Mouse (Mus musculus) heart, postnatal 0 days (tissue): ENCODE results near the gene Sf3b3. TPM values are rescaled to one million over a fixed set of nuclear protein-coding genes. Genes with fewer than 3 reads are reported as not detected.

Source experiments
- ATAC-seq: fragments of 200-750 bp; cut with Nextera tagmentation; 2 replicates; pipeline ENCODE4 v1.8.0; 2017; ENCODE audit warnings: low read depth, moderate number of reproducible peaks, moderate library complexity; ENCODE audit not compliant: insufficient read depth
- DNase-seq: peaks from one replicate; pipeline ENCODE4 v3.0.0-alpha.2; 2016; ENCODE audit warnings: low spot score
- H3K27ac ChIP-seq: fragments of 300-500 bp; sonication (generic); 2 replicates; pipeline ENCODE4 v1.5.1; 2014; ENCODE audit warnings: low read depth, mild to moderate bottlenecking
- H3K27me3 ChIP-seq: fragments of 300-500 bp; sonication (generic); 2 replicates; pipeline ENCODE4 v1.6.1; 2014; ENCODE audit warnings: low read length, mixed read lengths; ENCODE audit not compliant: control insufficient read depth, insufficient read depth
- H3K36me3 ChIP-seq: fragments of 300-500 bp; sonication (generic); replicated peaks from 2 replicates; pipeline ENCODE4 v1.6.1; 2014; ENCODE audit warnings: low read length, mixed read lengths; ENCODE audit not compliant: control insufficient read depth, insufficient read depth
- H3K4me1 ChIP-seq: fragments of 300-500 bp; sonication (generic); 2 replicates; pipeline ENCODE4 v1.6.1; 2014; ENCODE audit warnings: antibody characterized with exemption; ENCODE audit not compliant: control insufficient read depth, insufficient read depth
- H3K4me2 ChIP-seq: fragments of 300-500 bp; sonication (generic); 2 replicates; pipeline ENCODE4 v1.6.1; 2014; ENCODE audit warnings: low read depth, mild to moderate bottlenecking, low read length, moderate library complexity
- H3K4me3 ChIP-seq: fragments of 300-500 bp; sonication (generic); 2 replicates; pipeline ENCODE4 v1.5.1; 2014; ENCODE audit warnings: low read depth, low read length
- H3K9ac ChIP-seq: fragments of 300-500 bp; sonication (generic); replicated peaks from 2 replicates; pipeline ENCODE4 v1.6.1; 2014; ENCODE audit warnings: low read depth, low read length, mixed read lengths
- H3K9me3 ChIP-seq: fragments of 300-500 bp; sonication (generic); replicated peaks from 2 replicates; pipeline ENCODE4 v1.6.1; 2016; ENCODE audit warnings: low read length; ENCODE audit not compliant: control insufficient read depth
- CTCF ChIP-seq: IDR thresholded peaks from 2 replicates; pipeline ENCODE4 v1.5.1; 2016; ENCODE audit warnings: antibody characterized with exemption, control low read depth, low read depth
- EP300 ChIP-seq: IDR thresholded peaks from 2 replicates; pipeline ENCODE4 v1.6.1; 2016; ENCODE audit warnings: antibody characterized with exemption, low read depth
- WGBS: fragments of 180-500 bp; shearing (Covaris S2); extraction: QIAGEN DNeasy Blood & Tissue Kit; methylation state at CpG from one replicate; pipeline ENCODE4 v1.1.7; 2014; 5-methylcytosine and 5-hydroxymethylcytosine counted together
- polyA plus RNA-seq: library from polyadenylated mRNA; unstranded; fragments of >200 nt; fragmentation: Nextera tagmentation; extraction: Ambion mirVana; gene quantifications from 2 replicates; pipeline ENCODE4 v1.2.1, GENCODE M21; 2015
- total RNA-seq: library from RNA; depleted of rRNA; stranded (reverse); fragments of >200 nt; gene quantifications from 2 replicates; pipeline ENCODE4 v1.2.3, GENCODE M21; 2014; ENCODE audit warnings: low replicate concordance

Gene Sf3b3
- total and polyA plus RNA-seq, 2 experiments from 2014 or later = 32.9 to 47.3 TPM

GRCm38 (mm10) chr8:110774047-110774446 lies 72.5 kb downstream of the Sf3b3 start:
- 40% methylated on average over 3 of the region's 3 CpGs for WGBS
- Histone ChIP-seq H3K4me2 (no peak overlapping the region), H3K4me1 (no peaks in the 10 kb centered on the region; the same call in 1 of the 2 replicates), H3K9ac (no peak overlapping the region), H3K4me3 (no peak overlapping the region), H3K36me3 (no peaks in the 10 kb centered on the region), H3K27ac (no peak overlapping the region), H3K27me3 (no peaks in the 10 kb centered on the region), H3K9me3 (0 out of 2 replicates have a peak, but pooled peaks cover 3% of the 10 kb centered on the region)
- DNase-seq (no peak), ATAC-seq (peak; percentile 35; the same call in 1 of the 2 replicates)
- TF ChIP-seq EP300 = no peak
- TF ChIP-seq CTCF = no peak

GRCm38 (mm10) chr8:110772452-110772851 lies 74.1 kb downstream of the Sf3b3 start:
- DNase-seq = no peak
- Histone ChIP-seq H3K4me1 (no peaks in the 10 kb centered on the region; the same call in 1 of the 2 replicates), H3K9me3 (0 out of 2 replicates have a peak, but pooled peaks cover 3% of the 10 kb centered on the region), H3K4me2 (no peak overlapping the region), H3K4me3 (no peak overlapping the region), H3K27me3 (no peaks in the 10 kb centered on the region), H3K9ac (no peak overlapping the region), H3K36me3 (no peaks in the 10 kb centered on the region), H3K27ac (no peak overlapping the region; the same call in 1 of the 2 replicates)
- 32% methylated on average over 7 of the region's 7 CpGs for WGBS
- ATAC-seq = peak; percentile 42; the same call in 1 of the 2 replicates
- TF ChIP-seq CTCF = no peak
- TF ChIP-seq EP300 = no peak

- no peak overlapping the region for H3K9ac ChIP-seq
Measured at GRCm38 (mm10) chr8:110767261-110767660, 79.3 kb downstream of the Sf3b3 start.

GRCm38 (mm10) chr8:110764671-110765070 lies 81.9 kb downstream of the Sf3b3 start:
- no peak for DNase-seq
- no peak for TF ChIP-seq CTCF
- TF ChIP-seq EP300 = no peak
- WGBS = 83% methylated on average over 3 of the region's 3 CpGs
- H3K27ac ChIP-seq = no peak overlapping the region
- H3K4me3 ChIP-seq = no peak overlapping the region
- H3K27me3 ChIP-seq = no peaks in the 10 kb centered on the region
- ATAC-seq = no peak
- no peak overlapping the region for H3K4me2 ChIP-seq
- no peak overlapping the region for H3K9ac ChIP-seq
- no peaks in the 10 kb centered on the region for H3K9me3 ChIP-seq
- peaks cover 8% of the 10 kb centered on the region; the same call in 1 of the 2 replicates for H3K4me1 ChIP-seq
- H3K36me3 ChIP-seq = no peaks in the 10 kb centered on the region

More at GRCm38 (mm10) chr8:110767261-110767660, 79.3 kb downstream of the Sf3b3 start:
- DNase-seq = no peak
- H3K27me3 ChIP-seq = no peaks in the 10 kb centered on the region
- no peak for ATAC-seq
- WGBS = 84% methylated on average over 6 of the region's 6 CpGs
- no peaks in the 10 kb centered on the region for H3K4me1 ChIP-seq
- H3K4me2 ChIP-seq = no peak overlapping the region
- no peak overlapping the region for H3K27ac ChIP-seq
- TF ChIP-seq EP300 (no peak), CTCF (no peak)
- no peak overlapping the region for H3K4me3 ChIP-seq
- H3K9me3 ChIP-seq = no peaks in the 10 kb centered on the region
- H3K36me3 ChIP-seq = no peaks in the 10 kb centered on the region

DNA sequence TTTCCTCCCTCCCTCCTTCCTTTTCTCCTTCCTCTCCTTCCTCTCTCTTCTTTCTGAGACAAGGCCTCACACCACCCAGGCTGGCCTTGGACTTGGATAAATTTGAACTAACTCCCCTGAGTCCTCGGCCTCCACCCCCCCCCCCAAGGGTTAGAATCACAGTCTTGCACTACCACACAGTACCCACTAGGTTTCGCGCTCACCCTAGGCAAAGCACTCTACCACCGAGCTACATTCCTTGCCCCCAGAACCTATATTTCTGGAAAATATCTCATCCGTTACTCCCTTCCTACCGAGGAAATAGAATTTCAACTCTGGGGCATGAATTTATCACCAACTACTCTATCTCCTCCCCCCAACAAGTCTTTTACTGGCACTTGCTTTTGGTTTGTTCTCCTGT lies 84.6 kb downstream of the Sf3b3 start:
- no peak overlapping the region for H3K4me3 ChIP-seq
- no peaks in the 10 kb centered on the region for H3K36me3 ChIP-seq
- DNase-seq = peak; percentile 41
- WGBS = 33% methylated on average over 6 of the region's 6 CpGs
- TF ChIP-seq CTCF (peak; percentile 49), EP300 (no peak)
- H3K9ac ChIP-seq = no peak overlapping the region
- H3K4me2 ChIP-seq = no peak overlapping the region
- H3K4me1 ChIP-seq = peaks cover 8% of the 10 kb centered on the region; the same call in 1 of the 2 replicates
- peak; percentile 52 for ATAC-seq
- no peaks in the 10 kb centered on the region for H3K27me3 ChIP-seq
- no peaks in the 10 kb centered on the region for H3K9me3 ChIP-seq
- no peak overlapping the region for H3K27ac ChIP-seq

GRCm38 (mm10) chr8:110761185-110761584 lies 85.4 kb downstream of the Sf3b3 start:
- Histone ChIP-seq H3K36me3 (no peaks in the 10 kb centered on the region), H3K4me3 (no peak overlapping the region), H3K9me3 (no peaks in the 10 kb centered on the region), H3K27ac (peak overlapping the region; percentile 67), H3K9ac (no peak overlapping the region), H3K4me1 (peaks cover 8% of the 10 kb centered on the region; the same call in 1 of the 2 replicates), H3K4me2 (no peak overlapping the region), H3K27me3 (no peaks in the 10 kb centered on the region)
- peak; percentile 49 for DNase-seq
- TF ChIP-seq EP300 (no peak), CTCF (no peak)
- WGBS = 32% methylated on average over 5 of the region's 5 CpGs
- ATAC-seq = peak; percentile 71
